Mouse (Mus musculus) liver, embryonic 14.5 days (tissue): ENCODE data around the gene Saa1. TPM values are rescaled to one million over a fixed set of nuclear protein-coding genes. Genes with fewer than 3 reads are reported as not detected.
A peak's percentile ranks its signal among the peaks of the same experiment; 100 is the strongest.
"Not testable (repeated sequence)": the region's sequence is repeated elsewhere in the genome, so short reads cannot be mapped to it uniquely, and the experiment has no call there.

Experiments
- ATAC-seq: fragments of 200-750 bp; cut with Nextera tagmentation; 2 replicates; pipeline ENCODE4 v1.8.0; 2017; ENCODE audit warnings: moderate number of reproducible peaks, mild to moderate bottlenecking, moderate library complexity; ENCODE audit not compliant: insufficient read depth
- DNase-seq, 3 experiments: peaks; one replicate each; pipeline ENCODE4 v3.0.0-alpha.2; 2012 to 2013; ENCODE audit warnings: low read depth in 3 of 3, low spot score in 3 of 3
- H3K27ac ChIP-seq: fragments of 300-500 bp; sonication (generic); 2 replicates; pipeline ENCODE4 v1.5.1; 2014; ENCODE audit warnings: moderate library complexity, mild to moderate bottlenecking, control low read depth, inconsistent platforms
- H3K27me3 ChIP-seq: fragments of 300-500 bp; sonication (generic); 2 replicates; pipeline ENCODE4 v1.6.1; 2014; ENCODE audit warnings: mild to moderate bottlenecking, low read length, moderate library complexity; ENCODE audit not compliant: control insufficient read depth, insufficient read depth
- H3K36me3 ChIP-seq: fragments of 300-500 bp; sonication (generic); replicated peaks from 2 replicates; pipeline ENCODE4 v1.6.1; 2014; ENCODE audit warnings: low read depth; ENCODE audit not compliant: control insufficient read depth, insufficient read depth
- H3K4me1 ChIP-seq, 2 experiments: fragments of 200-500 bp in 1 of 2; fragments of 300-500 bp in 1 of 2; sonication (generic) in 1 of 2; replicated peaks; 2 replicates each; pipeline ENCODE4 v1.6.1; 2012 to 2014; ENCODE audit warnings: antibody characterized with exemption in 1 of 2, inconsistent platforms in 1 of 2, low read length in 1 of 2; ENCODE audit not compliant: control insufficient read depth in 2 of 2, insufficient read depth in 2 of 2
- H3K4me2 ChIP-seq: fragments of 300-500 bp; sonication (generic); 2 replicates; pipeline ENCODE4 v1.6.1; 2014; ENCODE audit warnings: low read depth, mild to moderate bottlenecking, control low read depth, moderate library complexity
- H3K4me3 ChIP-seq, 2 experiments: fragments of 200-500 bp in 1 of 2; fragments of 300-500 bp in 1 of 2; sonication (generic) in 1 of 2; 2 replicates each; pipeline ENCODE4 v1.5.1; 2012 to 2014; ENCODE audit warnings: low read depth in 2 of 2, low read length in 2 of 2, mild to moderate bottlenecking in 2 of 2, control low read depth in 1 of 2, inconsistent platforms in 1 of 2, moderate library complexity in 1 of 2; ENCODE audit not compliant: insufficient read depth in 1 of 2
- H3K9ac ChIP-seq: fragments of 300-500 bp; sonication (generic); replicated peaks from 2 replicates; pipeline ENCODE4 v1.6.1; 2014; ENCODE audit warnings: mild to moderate bottlenecking, control low read depth, moderate library complexity
- H3K9me3 ChIP-seq: fragments of 300-500 bp; sonication (generic); 2 replicates; pipeline ENCODE4 v1.6.1; 2016; ENCODE audit warnings: low read length, mixed read lengths; ENCODE audit not compliant: control insufficient read depth
- CTCF ChIP-seq: IDR thresholded peaks from 2 replicates; pipeline ENCODE4 v1.5.1; 2016; ENCODE audit warnings: antibody characterized with exemption, low read depth, control low read depth
- EP300 ChIP-seq: IDR thresholded peaks from 2 replicates; pipeline ENCODE4 v1.6.1; 2016; ENCODE audit warnings: antibody characterized with exemption, low read depth
- WGBS: fragments of 180-500 bp; shearing (Covaris S2); extraction: QIAGEN DNeasy Blood & Tissue Kit; methylation state at CpG from one replicate; pipeline ENCODE4 v1.1.7; 2014; ENCODE audit not compliant: insufficient replicate concordance; 5-methylcytosine and 5-hydroxymethylcytosine counted together
- polyA plus RNA-seq, 2 experiments: library from polyadenylated mRNA; depleted of rRNA in 1 of 2; stranded (reverse) in 1 of 2; unstranded in 1 of 2; fragments of >200 nt; fragmentation: Nextera tagmentation in 1 of 2; extraction: Ambion mirVana in 1 of 2; gene quantifications; 2 replicates each; pipeline versions ENCODE4 v1.2.1 to v1.2.3; 2012 to 2014

Gene Saa1
- polyA plus RNA-seq (2012; rRNA removed) (not detected in 2 replicates), polyA plus RNA-seq (2014; fragmentation: Nextera tagmentation; extraction: Ambion mirVana) (not detected in 2 replicates)

DNA sequence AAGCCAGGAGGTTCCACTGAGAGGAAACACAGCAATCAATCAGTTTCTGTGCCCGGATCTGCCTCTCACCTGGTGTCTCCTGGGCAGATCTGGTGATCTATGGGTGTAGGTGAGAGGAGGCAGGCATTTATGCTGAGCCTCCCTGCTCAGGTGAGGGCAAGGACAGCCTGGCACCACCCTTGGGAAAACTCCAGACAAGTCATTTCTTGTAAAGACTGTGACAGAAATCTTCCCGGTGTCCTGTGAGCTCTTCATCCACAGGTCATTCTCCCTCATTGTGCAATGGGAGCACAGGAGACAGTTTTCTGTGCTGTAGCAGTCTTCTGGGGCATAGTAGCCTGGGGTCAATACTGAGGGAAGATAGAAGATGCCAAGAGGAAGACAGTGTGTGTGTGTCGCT, at the start of gene Saa1:
Gene Saa1 (minus strand): TSS at position 101 of the 400 bp plus-strand sequence.
- H3K4me2 ChIP-seq, H3K4me3 ChIP-seq, H3K9ac ChIP-seq, H3K36me3 ChIP-seq, H3K27me3 ChIP-seq, H3K27ac ChIP-seq, ATAC-seq, DNase-seq, H3K4me1 ChIP-seq, H3K9me3 ChIP-seq: not testable (repeated sequence)
- WGBS = 47% methylated on average over 3 of the region's 3 CpGs

DNA sequence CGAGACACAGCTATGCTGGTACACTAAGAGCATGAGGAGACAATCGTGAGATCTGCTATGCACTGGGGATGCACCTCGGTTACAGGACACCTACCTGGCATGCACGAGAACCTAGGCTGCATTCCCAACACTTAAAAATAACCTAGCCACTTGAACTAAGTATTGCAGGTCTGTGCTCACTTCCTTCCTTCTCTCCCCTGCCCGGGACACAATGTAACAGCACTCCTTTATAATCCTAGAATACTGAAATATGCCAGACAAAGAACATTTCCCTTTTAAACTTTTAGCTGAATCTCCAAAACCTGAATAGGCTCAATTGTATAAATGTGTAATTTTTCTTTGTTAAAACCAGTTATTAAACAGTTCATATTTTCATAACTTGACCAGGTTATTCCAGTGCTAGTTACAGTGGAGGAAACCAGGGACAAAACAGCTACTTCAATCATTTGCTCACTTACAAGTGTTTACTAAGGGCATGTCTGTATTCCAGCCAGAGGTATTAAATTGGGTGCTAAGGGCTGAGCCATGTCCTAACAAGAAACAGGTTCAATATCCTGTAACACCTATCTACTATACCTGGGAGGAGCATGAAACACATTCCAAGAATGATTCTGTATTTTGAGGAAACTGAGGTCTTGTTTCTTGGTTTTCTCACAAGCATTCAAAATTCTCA, 46.5 kb upstream of the Saa1 start:
- peaks cover 3% of the 10 kb centered on the region for H3K36me3 ChIP-seq
- no peaks in the 10 kb centered on the region for H3K9me3 ChIP-seq
- no peak for DNase-seq
- no peak for TF ChIP-seq CTCF
- no peak for TF ChIP-seq EP300
- no peak for ATAC-seq
- H3K4me3 ChIP-seq = no peak overlapping the region
- no peaks in the 10 kb centered on the region; a peak in 1 of 4 replicates for H3K4me1 ChIP-seq
- 65% methylated on average over 5 of the region's 5 CpGs for WGBS
- no peak overlapping the region for H3K9ac ChIP-seq
- H3K4me2 ChIP-seq = no peak overlapping the region
- H3K27ac ChIP-seq = no peak overlapping the region
- H3K27me3 ChIP-seq = no peaks in the 10 kb centered on the region

DNA sequence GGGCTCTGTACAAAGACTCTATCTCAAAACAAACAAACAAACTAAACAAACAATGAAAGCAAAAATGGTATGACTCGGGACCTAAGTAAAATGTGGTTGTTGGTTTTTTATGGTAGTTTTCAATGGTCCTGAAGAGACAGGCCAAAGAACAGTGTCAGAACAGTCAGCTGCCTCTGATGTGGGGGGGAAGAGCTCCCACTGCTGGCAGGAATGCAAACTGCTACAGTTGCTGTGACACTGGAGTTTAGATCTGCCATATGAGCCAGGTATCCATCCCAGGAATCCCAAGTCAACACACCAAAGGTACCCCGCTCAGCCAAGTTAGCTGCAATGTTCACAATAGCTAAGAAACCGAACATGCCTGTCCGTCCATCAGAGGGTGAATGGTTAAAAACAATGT, 27.9 kb upstream of the Saa1 start:
- Histone ChIP-seq H3K4me1 (no peaks in the 10 kb centered on the region), H3K27me3 (no peaks in the 10 kb centered on the region), H3K4me3 (no peak overlapping the region), H3K9me3 (no peaks in the 10 kb centered on the region), H3K27ac (no peak overlapping the region), H3K4me2 (no peak overlapping the region), H3K36me3 (peaks cover 7% of the 10 kb centered on the region), H3K9ac (no peak overlapping the region)
- TF ChIP-seq EP300 (no peak), CTCF (peak; percentile 92)
- DNase-seq (peak; percentile 7 to 29 (median 28)), ATAC-seq (no peak)
- 43% methylated on average over 4 of the region's 4 CpGs for WGBS

DNA sequence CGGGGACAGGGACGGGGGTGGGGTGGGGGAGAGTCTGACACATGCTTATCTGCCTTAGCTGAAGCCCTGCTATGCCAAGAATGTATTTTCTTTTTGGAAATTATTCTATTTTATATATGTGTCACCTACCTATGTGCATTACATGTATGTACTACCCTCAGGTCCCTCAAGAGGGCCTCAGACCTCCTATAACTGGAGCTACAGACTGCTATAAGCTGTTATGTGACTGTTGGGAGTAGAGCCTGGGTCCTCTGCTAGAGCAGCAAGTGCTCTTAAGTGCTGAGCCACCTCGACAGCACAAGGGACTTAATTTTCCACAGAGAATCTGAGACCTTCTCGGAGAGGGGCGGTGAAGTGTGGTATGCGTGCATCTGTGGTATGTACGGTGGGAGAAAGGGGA, 25.7 kb upstream of the Saa1 start:
- TF ChIP-seq EP300 = no peak
- TF ChIP-seq CTCF = no peak
- Histone ChIP-seq H3K36me3 (peaks cover 7% of the 10 kb centered on the region), H3K9ac (no peak overlapping the region), H3K27ac (no peak overlapping the region), H3K4me2 (no peak overlapping the region), H3K4me1 (no peaks in the 10 kb centered on the region), H3K4me3 (no peak overlapping the region), H3K27me3 (no peaks in the 10 kb centered on the region), H3K9me3 (no peaks in the 10 kb centered on the region)
- 82% methylated on average over 7 of the region's 7 CpGs for WGBS
- ATAC-seq (no peak), DNase-seq (no peak)

DNA sequence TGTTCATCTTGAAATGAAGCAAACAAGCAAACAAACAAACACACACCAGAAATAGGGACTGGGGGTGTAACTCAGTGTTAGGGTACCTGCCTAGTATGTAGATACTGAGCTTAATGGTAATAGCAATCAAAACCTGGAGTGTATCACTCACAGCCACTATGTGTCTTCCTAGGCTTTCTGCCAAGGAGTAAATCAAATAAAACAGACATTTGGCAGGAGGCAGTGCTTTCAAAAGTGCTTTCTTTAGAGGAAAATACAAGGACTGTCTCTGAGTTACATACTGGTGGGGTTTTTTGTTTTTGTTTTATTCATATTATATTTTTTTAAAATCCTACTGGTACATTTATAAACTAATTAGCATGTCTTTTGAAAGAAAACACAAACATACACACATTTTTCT, 24.6 kb upstream of the Saa1 start:
- no peak overlapping the region for H3K27ac ChIP-seq
- peaks cover 2% of the 10 kb centered on the region for H3K36me3 ChIP-seq
- no peak for TF ChIP-seq EP300
- TF ChIP-seq CTCF = no peak
- ATAC-seq = no peak
- H3K27me3 ChIP-seq = no peaks in the 10 kb centered on the region
- H3K4me3 ChIP-seq = no peak overlapping the region
- no peak overlapping the region for H3K4me2 ChIP-seq
- no peak overlapping the region for H3K9ac ChIP-seq
- no peak for DNase-seq
- no peaks in the 10 kb centered on the region for H3K9me3 ChIP-seq
- H3K4me1 ChIP-seq = no peaks in the 10 kb centered on the region
